8 mouse cellular contexts compared by ENCODE assay signal in the genomic region with DNA sequence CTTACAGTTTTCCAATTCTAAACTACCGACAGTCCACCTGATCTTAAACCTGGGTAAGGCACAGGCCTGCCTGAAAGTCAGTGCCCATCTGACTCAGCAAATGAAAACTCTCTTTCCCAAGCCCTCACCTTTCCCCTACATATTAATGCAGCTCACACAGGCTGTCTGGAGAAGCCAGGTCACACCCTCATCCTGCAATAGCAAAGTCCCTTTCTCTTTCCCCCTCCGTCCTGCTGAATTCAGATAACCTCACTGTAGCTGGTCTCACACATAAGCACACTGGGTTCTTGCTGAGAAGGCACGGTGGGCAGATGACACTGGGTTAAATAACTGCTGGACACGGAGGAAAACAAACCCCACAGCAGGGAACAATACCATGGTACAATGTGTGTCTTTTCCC. TPM values are rescaled to one million over a fixed set of nuclear protein-coding genes. Genes with fewer than 3 reads are reported as not detected.
DNase-seq lines count a peak whose midpoint lies in the region; ATAC-seq and TF ChIP-seq lines count a peak whose summit lies in the region.

No protein-coding gene starts in this region.

- WGBS in forebrain, embryonic 13.5 days, result 71% methylated on average over 4 of the region's 4 CpGs
- 68% methylated on average over 4 of the region's 4 CpGs for WGBS in forebrain, embryonic 11.5 days
- 70% methylated on average over 4 of the region's 4 CpGs for WGBS in heart, embryonic 10.5 days
- whole genome bisulfite sequencing in kidney, embryonic 14.5 days, result 62% methylated on average over 4 of the region's 4 CpGs
- 50% methylated on average over 4 of the region's 4 CpGs for WGBS in cerebellum, adult 2 months

- TF ChIP-seq CTCF in cerebellum, adult 2 months (IDR thresholded peaks at IDR 0.05; ENCODE audit: borderline replicate concordance, insufficient read depth, low read depth, low read length), result no peak

- no peaks in the 10 kb centered on the region for H3K9me3 ChIP-seq in forebrain, embryonic 13.5 days (replicated peaks)
- no peaks in the 10 kb centered on the region for H3K9me3 ChIP-seq in forebrain, embryonic 11.5 days (ENCODE audit: control insufficient read depth, low read length)
- no peaks in the 10 kb centered on the region for H3K9me3 ChIP-seq in heart, embryonic 10.5 days
- no peaks in the 10 kb centered on the region for H3K9me3 ChIP-seq in kidney, embryonic 14.5 days (ENCODE audit: control insufficient read depth, low read length)

- DNase-seq in forebrain, embryonic 11.5 days (ENCODE audit: low spot score), result no peak
- no peak for DNase-seq in heart, embryonic 10.5 days (ENCODE audit: low spot score)
- peak; percentile 5 for DNase-seq in lung, postnatal 14 days
- DNase-seq in thymus, postnatal 14 days, result no peak
- no peak for DNase-seq in cerebellum, adult 18-20 months
- no peak for DNase-seq in cerebellum, adult 2 months

- no peaks in the 10 kb centered on the region for H3K27me3 ChIP-seq in forebrain, embryonic 13.5 days
- no peaks in the 10 kb centered on the region for H3K27me3 ChIP-seq in forebrain, embryonic 11.5 days (ENCODE audit: control insufficient read depth, insufficient read depth, low read length)
- H3K27me3 ChIP-seq in heart, embryonic 10.5 days (ENCODE audit: insufficient read depth, poor library complexity, severe bottlenecking), result no peaks in the 10 kb centered on the region
- H3K27me3 ChIP-seq in kidney, embryonic 14.5 days (ENCODE audit: control insufficient read depth, insufficient read depth, low read length), result no peaks in the 10 kb centered on the region
- H3K27me3 ChIP-seq in cerebellum, adult 2 months (ENCODE audit: control insufficient read depth, insufficient read depth, low read length), result no peaks in the 10 kb centered on the region

- no peak overlapping the region for H3K4me3 ChIP-seq in forebrain, embryonic 13.5 days
- no peak overlapping the region for H3K4me3 ChIP-seq in forebrain, embryonic 11.5 days (ENCODE audit: low read depth, low read length)
- H3K4me3 ChIP-seq in heart, embryonic 10.5 days, result peak overlapping the region; percentile 93; the same call in 1 of the 2 replicates
- peak overlapping the region; percentile 75; the same call in 1 of the 2 replicates for H3K4me3 ChIP-seq in kidney, embryonic 14.5 days (ENCODE audit: low read length)
- no peak overlapping the region for H3K4me3 ChIP-seq in cerebellum, adult 2 months (replicated peaks; ENCODE audit: insufficient read depth, low read depth, low read length)

- no peak for ATAC-seq in forebrain, embryonic 13.5 days
- ATAC-seq in forebrain, embryonic 11.5 days (replicated peaks; ENCODE audit: low FRiP score), result no peak
- no peak for ATAC-seq in kidney, embryonic 14.5 days (ENCODE audit: low FRiP score, low TSS enrichment)

- H3K9ac ChIP-seq in forebrain, embryonic 13.5 days, result no peak overlapping the region
- no peak overlapping the region for H3K9ac ChIP-seq in forebrain, embryonic 11.5 days (ENCODE audit: low read length)
- H3K9ac ChIP-seq in kidney, embryonic 14.5 days (ENCODE audit: low read depth, low read length), result no peak overlapping the region; the same call in 1 of the 2 replicates

- peaks cover 16% of the 10 kb centered on the region for H3K4me1 ChIP-seq in forebrain, embryonic 13.5 days
- peaks cover 8% of the 10 kb centered on the region; the same call in 1 of the 2 replicates for H3K4me1 ChIP-seq in forebrain, embryonic 11.5 days (replicated peaks; ENCODE audit: control insufficient read depth, insufficient read depth, low read length)
- peaks cover 28% of the 10 kb centered on the region for H3K4me1 ChIP-seq in heart, embryonic 10.5 days
- peaks cover 21% of the 10 kb centered on the region for H3K4me1 ChIP-seq in kidney, embryonic 14.5 days (ENCODE audit: control insufficient read depth, insufficient read depth, low read length)
- no peaks in the 10 kb centered on the region for H3K4me1 ChIP-seq in cerebellum, adult 2 months (ENCODE audit: control insufficient read depth, insufficient read depth, low read length)

- H3K27ac ChIP-seq in forebrain, embryonic 13.5 days, result no peak overlapping the region
- H3K27ac ChIP-seq in forebrain, embryonic 11.5 days (ENCODE audit: low read depth, low read length), result no peak overlapping the region
- peak overlapping the region; percentile 56 for H3K27ac ChIP-seq in heart, embryonic 10.5 days
- H3K27ac ChIP-seq in kidney, embryonic 14.5 days (ENCODE audit: low read depth, low read length), result no peak overlapping the region
- no peak overlapping the region for H3K27ac ChIP-seq in cerebellum, adult 2 months (ENCODE audit: insufficient read depth, low read length)

- 0 out of 2 replicates have a peak, but pooled peaks cover 5% of the 10 kb centered on the region for H3K36me3 ChIP-seq in forebrain, embryonic 13.5 days (ENCODE audit: poor library complexity, severe bottlenecking)
- no peaks in the 10 kb centered on the region for H3K36me3 ChIP-seq in forebrain, embryonic 11.5 days (ENCODE audit: control insufficient read depth, insufficient read depth, low read length)
- H3K36me3 ChIP-seq in heart, embryonic 10.5 days, result 0 out of 2 replicates have a peak, but pooled peaks cover 6% of the 10 kb centered on the region
- H3K36me3 ChIP-seq in kidney, embryonic 14.5 days (ENCODE audit: control insufficient read depth, insufficient read depth, low read length), result no peaks in the 10 kb centered on the region

- no peak for TF ChIP-seq POLR2A in cerebellum, adult 2 months (IDR thresholded peaks at IDR 0.05; ENCODE audit: borderline replicate concordance, insufficient read depth, low read length)

- peak overlapping the region; percentile 81 for H3K4me2 ChIP-seq in forebrain, embryonic 13.5 days
- H3K4me2 ChIP-seq in forebrain, embryonic 11.5 days (ENCODE audit: low read depth, low read length, severe bottlenecking), result no peak overlapping the region
- H3K4me2 ChIP-seq in kidney, embryonic 14.5 days (replicated peaks; ENCODE audit: low read depth, low read length), result peak overlapping the region; percentile 69; the same call in 1 of the 2 replicates

RNA-seq across cellular contexts. Expression of a gene that starts 1.5 kb away (rescaled TPM):
- 19.4 and 19.8 TPM in 2 replicates for polyA plus RNA-seq in forebrain, embryonic 13.5 days (2015; fragmentation: Nextera tagmentation; extraction: Ambion mirVana)
- 30.9 and 31.6 TPM in 2 replicates for polyA plus RNA-seq in forebrain, embryonic 11.5 days (2014; fragmentation: Nextera tagmentation; extraction: Ambion mirVana)
- 50.6 and 67.0 TPM in 2 replicates for polyA plus RNA-seq in heart, embryonic 10.5 days (2016; fragmentation: Nextera tagmentation; extraction: Ambion mirVana)
- 33.0 and 49.5 TPM in 2 replicates for polyA plus RNA-seq in kidney, embryonic 14.5 days (2014; fragmentation: Nextera tagmentation; extraction: Ambion mirVana)
- polyA plus RNA-seq in cerebellum, adult 2 months (2012; rRNA removed), result 15.4 and 16.2 TPM in 2 replicates

RNA-seq across cellular contexts. Expression of a gene that starts 32.3 kb away (rescaled TPM):
- 116 and 118 TPM in 2 replicates for polyA plus RNA-seq in forebrain, embryonic 13.5 days (2015; fragmentation: Nextera tagmentation; extraction: Ambion mirVana)
- polyA plus RNA-seq in forebrain, embryonic 11.5 days (2014; fragmentation: Nextera tagmentation; extraction: Ambion mirVana), result 108 and 116 TPM in 2 replicates
- polyA plus RNA-seq in heart, embryonic 10.5 days (2016; fragmentation: Nextera tagmentation; extraction: Ambion mirVana), result 94.4 and 102 TPM in 2 replicates
- 126 and 148 TPM in 2 replicates for polyA plus RNA-seq in kidney, embryonic 14.5 days (2014; fragmentation: Nextera tagmentation; extraction: Ambion mirVana)
- polyA plus RNA-seq in cerebellum, adult 2 months (2012; rRNA removed), result 129 and 137 TPM in 2 replicates

RNA-seq across cellular contexts. Expression of a gene that starts 42.4 kb away (rescaled TPM):
- 196 and 224 TPM in 2 replicates for polyA plus RNA-seq in forebrain, embryonic 13.5 days (2015; fragmentation: Nextera tagmentation; extraction: Ambion mirVana)
- 214 and 246 TPM in 2 replicates for polyA plus RNA-seq in forebrain, embryonic 11.5 days (2014; fragmentation: Nextera tagmentation; extraction: Ambion mirVana)
- 117 and 160 TPM in 2 replicates for polyA plus RNA-seq in heart, embryonic 10.5 days (2016; fragmentation: Nextera tagmentation; extraction: Ambion mirVana)
- 229 and 331 TPM in 2 replicates for polyA plus RNA-seq in kidney, embryonic 14.5 days (2014; fragmentation: Nextera tagmentation; extraction: Ambion mirVana)
- 58.7 and 64.4 TPM in 2 replicates for polyA plus RNA-seq in cerebellum, adult 2 months (2012; rRNA removed)

RNA-seq across cellular contexts. Expression of a gene that starts 46.2 kb away (rescaled TPM):
- not detected in 2 replicates for polyA plus RNA-seq in forebrain, embryonic 13.5 days (2015; fragmentation: Nextera tagmentation; extraction: Ambion mirVana)
- not detected in 2 replicates for polyA plus RNA-seq in forebrain, embryonic 11.5 days (2014; fragmentation: Nextera tagmentation; extraction: Ambion mirVana)
- polyA plus RNA-seq in heart, embryonic 10.5 days (2016; fragmentation: Nextera tagmentation; extraction: Ambion mirVana), result not detected in 2 replicates
- polyA plus RNA-seq in kidney, embryonic 14.5 days (2014; fragmentation: Nextera tagmentation; extraction: Ambion mirVana), result not detected in 2 replicates
- 0.10 TPM in 1 of 2 replicates, not detected in the other for polyA plus RNA-seq in cerebellum, adult 2 months (2012; rRNA removed)

Comparison
In these comparisons a context has a peak if more than half of its experiments do, and no peak if none do; other contexts are left out.
1. H3K4me3 ChIP-seq: peak in heart, embryonic 10.5 days (single experiment) and kidney, embryonic 14.5 days (single experiment); none in forebrain, embryonic 13.5 days (single experiment), forebrain, embryonic 11.5 days (single experiment) and cerebellum, adult 2 months (single experiment).